Mouse (Mus musculus): ENCODE data around the gene Gm4498.
"Not testable (repeated sequence)": the region's sequence is repeated elsewhere in the genome, so short reads cannot be mapped to it uniquely, and the experiment has no call there.

Gm4498 gene

GRCm38 (mm10) chr7:20233728-20234127 lies at the start of gene Gm4498:
Gm4498 (minus strand) TSS chr7:20233828.
- DNase-seq: not testable (repeated sequence)

- not testable (repeated sequence) for DNase-seq
Observed at GRCm38 (mm10) chr7:20262734-20263133, 29.1 kb upstream of the Gm4498 start, which contains the start of gene Gm5890. Gm5890 (minus strand) TSS chr7:20262834.

GRCm38 (mm10) chr7:20205507-20205906 lies 28.1 kb downstream of the Gm4498 start, which contains the start of gene Gm6164:
Gm6164 (minus strand) TSS chr7:20205607.
- not testable (repeated sequence) for DNase-seq

GRCm38 (mm10) chr7:20193410-20193809 lies 40.2 kb downstream of the Gm4498 start, which contains the start of gene Vmn1r95:
Vmn1r95 (plus strand) TSS chr7:20193710.
- not testable (repeated sequence) for DNase-seq

All from lung, postnatal 4 days (tissue).